Mouse (Mus musculus): Measurements from ENCODE around the gene Naa20.

Gene Naa20

GRCm38 (mm10) chr2:145948402-145948954 lies 46.6 kb downstream of the Naa20 start:
- DNase-seq (ENCODE audit: extremely low read depth, insufficient read length, low spot score), result no peak

- no peak for DNase-seq (ENCODE audit: extremely low read depth, insufficient read length, low spot score)
Measured at GRCm38 (mm10) chr2:145949475-145950068, 47.7 kb downstream of the Naa20 start.

- DNase-seq (ENCODE audit: extremely low read depth, insufficient read length, low spot score), result no peak
Measured at GRCm38 (mm10) chr2:145950239-145950638, 48.3 kb downstream of the Naa20 start.

GRCm38 (mm10) chr2:145952726-145953125 lies 50.8 kb downstream of the Naa20 start:
- DNase-seq (ENCODE audit: extremely low read depth, insufficient read length, low spot score), result no peak

GRCm38 (mm10) chr2:145955844-145956243 lies 53.9 kb downstream of the Naa20 start:
- no peak for DNase-seq (ENCODE audit: extremely low read depth, insufficient read length, low spot score)

- DNase-seq (ENCODE audit: extremely low read depth, insufficient read length, low spot score), result no peak
Measured at GRCm38 (mm10) chr2:145956318-145956717, 54.4 kb downstream of the Naa20 start.

GRCm38 (mm10) chr2:145957450-145957849 lies 55.6 kb downstream of the Naa20 start:
- no peak for DNase-seq (ENCODE audit: extremely low read depth, insufficient read length, low spot score)

- no peak for DNase-seq (ENCODE audit: extremely low read depth, insufficient read length, low spot score)
Measured at GRCm38 (mm10) chr2:145958097-145958496, 56.2 kb downstream of the Naa20 start.

- no peak for DNase-seq (ENCODE audit: extremely low read depth, insufficient read length, low spot score)
Measured at GRCm38 (mm10) chr2:145958551-145958950, 56.7 kb downstream of the Naa20 start.

GRCm38 (mm10) chr2:145961861-145962260 lies 60.0 kb downstream of the Naa20 start:
- DNase-seq (ENCODE audit: extremely low read depth, insufficient read length, low spot score), result no peak

Measured in 3134 (cell line).